Mouse (Mus musculus) heart, adult 8-10 months (tissue): Measurements from ENCODE around the gene Il17rc. TPM values are rescaled to one million over a fixed set of nuclear protein-coding genes. Genes with fewer than 3 reads are reported as not detected.
A peak's percentile ranks its signal among the peaks of the same experiment; 100 is the strongest.

ENCODE experiments used
- DNase-seq: peaks from one replicate; pipeline ENCODE4 v3.0.0; 2022; ENCODE audit warnings: low spot score
- microRNA-seq: library from miRNA; unstranded; fragments of <30 nt; microRNA quantifications from one replicate; pipeline ENCODE4 v1.2.0, GENCODE M21; 2022
- total RNA-seq, 4 experiments: library from RNA; stranded (reverse); gene quantifications; 2 replicates each; pipeline ENCODE4 v1.2.4; 2022

Gene Il17rc
- total RNA-seq, 4 experiments from 2014 or later: 5.6 to 9.9 (median 7.5) TPM

- DNase-seq: no peak
These were observed 23.9 kb downstream of the Il17rc start for GRCm38 (mm10) chr6:113495071-113495675.

GRCm38 (mm10) chr6:113499346-113499745 is 28.1 kb downstream of the Il17rc start:
- no peak for DNase-seq

GRCm38 (mm10) chr6:113501388-113502084 is 30.3 kb downstream of the Il17rc start, which contains the start of gene Prrt3:
Gene Prrt3 (minus strand): TSS chr6:113501931.
- no peak for DNase-seq

- no peak for DNase-seq
These were observed 31.6 kb downstream of the Il17rc start for GRCm38 (mm10) chr6:113502801-113503200.

GRCm38 (mm10) chr6:113505689-113506088 is 34.5 kb downstream of the Il17rc start:
- no peak for DNase-seq

- DNase-seq: no peak
These were observed 35.9 kb downstream of the Il17rc start for GRCm38 (mm10) chr6:113507130-113507529.

- no peak for DNase-seq
These were observed 37.2 kb downstream of the Il17rc start for GRCm38 (mm10) chr6:113508272-113508946.

GRCm38 (mm10) chr6:113508947-113509280 is 37.7 kb downstream of the Il17rc start:
- no peak for DNase-seq

GRCm38 (mm10) chr6:113513944-113514343 is 42.7 kb downstream of the Il17rc start:
- no peak for DNase-seq

- DNase-seq: no peak
These were observed 43.4 kb downstream of the Il17rc start for GRCm38 (mm10) chr6:113514600-113514999.

- DNase-seq: no peak
These were observed 46.3 kb downstream of the Il17rc start for GRCm38 (mm10) chr6:113517434-113518080.

- no peak for DNase-seq
These were observed 51.1 kb downstream of the Il17rc start for GRCm38 (mm10) chr6:113522310-113522709.

GRCm38 (mm10) chr6:113523420-113523819 is 52.2 kb downstream of the Il17rc start:
- DNase-seq: no peak

GRCm38 (mm10) chr6:113530932-113531839 is 60.0 kb downstream of the Il17rc start, which contains the start of the genes Emc3 and Fancd2:
Gene Emc3 (minus strand): TSS chr6:113531652.
Gene Fancd2 (plus strand): TSS chr6:113531682.
- DNase-seq: peak; percentile 91

- DNase-seq: no peak
These were observed 60.7 kb downstream of the Il17rc start for GRCm38 (mm10) chr6:113531840-113532404.

Small RNA genes lying within 50 kb of the gene (microRNA-seq; reads per million reads assigned to microRNA genes)
- gene Gm23365 (not detected), gene Gm24387 (not detected)

Other genes starting within 250 kb of the Il17rc start
- gene Mtmr14, start 233.6 kb upstream of the Il17rc start, total RNA-seq: 10 to 100 TPM; 15.1 to 18.3 (median 16.5) TPM
- under 1 TPM in 1 of 4 experiments, not detected in 3; 0.25 TPM for gene Cpne9, start 189.1 kb upstream of the Il17rc start, total RNA-seq
- gene Brpf1, start 164.3 kb upstream of the Il17rc start, total RNA-seq: 10 to 100 TPM; 13.2 to 16.0 (median 14.7) TPM
- 1 to 10 TPM; 4.8 to 6.6 (median 5.0) TPM for gene Ogg1, start 144.5 kb upstream of the Il17rc start, total RNA-seq
- 10 to 100 TPM; 60.0 to 79.3 (median 71.7) TPM for gene Camk1, start 127.4 kb upstream of the Il17rc start, total RNA-seq
- gene Tada3, start 93.5 kb upstream of the Il17rc start, total RNA-seq: 10 to 100 TPM; 20.7 to 23.8 (median 23.2) TPM
- gene Arpc4, start 93.3 kb upstream of the Il17rc start, total RNA-seq: 10 to 100 TPM; 58.5 to 72.8 (median 62.0) TPM
- gene Ttll3, start 82.2 kb upstream of the Il17rc start, total RNA-seq: 1 to 10 TPM in 1 of 4 experiments, under 1 TPM in 3; 0.44 to 1.0 (median 0.76) TPM
- gene Rpusd3, start 52.1 kb upstream of the Il17rc start, total RNA-seq: 10 to 100 TPM in 3 of 4 experiments, 1 to 10 TPM in 1; 8.2 to 11.7 (median 11.2) TPM
- 1 to 10 TPM; 3.1 to 5.7 (median 4.6) TPM for gene Cidec, start 35.7 kb upstream of the Il17rc start, total RNA-seq
- 10 to 100 TPM; 21.0 to 21.4 (median 21.1) TPM for gene Jagn1, start 28.9 kb upstream of the Il17rc start, total RNA-seq
- gene Il17re, start 12.9 kb upstream of the Il17rc start, total RNA-seq: 1 to 10 TPM in 2 of 4 experiments, under 1 TPM in 2; 0.60 to 2.0 (median 1.1) TPM
- 10 to 100 TPM; 53.9 to 63.4 (median 59.2) TPM for gene Creld1, start 11.9 kb downstream of the Il17rc start, total RNA-seq
- gene Prrt3, start 30.5 kb downstream of the Il17rc start, total RNA-seq: not detected
- 10 to 100 TPM; 56.4 to 60.9 (median 57.3) TPM for gene Emc3, start 60.2 kb downstream of the Il17rc start, total RNA-seq
- under 1 TPM; 0.06 to 0.79 (median 0.18) TPM for gene Fancd2, start 60.3 kb downstream of the Il17rc start, total RNA-seq
- gene Fancd2os, start 129.3 kb downstream of the Il17rc start, total RNA-seq: not detected
- gene Brk1, start 133.3 kb downstream of the Il17rc start, total RNA-seq: 10 to 100 TPM; 68.5 to 83.3 (median 75.0) TPM
- 10 to 100 TPM in 1 of 4 experiments, 1 to 10 TPM in 3; 8.4 to 10.7 (median 9.4) TPM for gene Vhl, start 152.5 kb downstream of the Il17rc start, total RNA-seq
- 10 to 100 TPM in 2 of 4 experiments, 1 to 10 TPM in 2; 8.1 to 13.5 (median 10.6) TPM for gene Irak2, start 167.0 kb downstream of the Il17rc start, total RNA-seq
- gene Tatdn2, start 225.6 kb downstream of the Il17rc start, total RNA-seq: 10 to 100 TPM; 65.8 to 83.6 (median 69.8) TPM
- gene Ghrl, start 248.5 kb downstream of the Il17rc start, total RNA-seq: not detected